Mouse (Mus musculus) brain, embryonic 14.5 days (tissue): ENCODE results near the gene Dppa3.

Experiments
- CTCF ChIP-seq: fragments of 200-500 bp; IDR thresholded peaks from 2 replicates; pipeline ENCODE4 v1.5.1; 2012; ENCODE audit warnings: inconsistent platforms, mild to moderate bottlenecking, moderate library complexity, borderline replicate concordance; ENCODE audit not compliant: insufficient read depth, insufficient read length; ENCODE audit errors: extremely low read depth
- POLR2A ChIP-seq: fragments of 200-500 bp; IDR thresholded peaks from 2 replicates; pipeline ENCODE4 v1.6.1; 2012; ENCODE audit warnings: mild to moderate bottlenecking, inconsistent platforms, borderline replicate concordance; ENCODE audit not compliant: poor library complexity, insufficient read depth, insufficient read length, severe bottlenecking; ENCODE audit errors: extremely low read depth

DNA sequence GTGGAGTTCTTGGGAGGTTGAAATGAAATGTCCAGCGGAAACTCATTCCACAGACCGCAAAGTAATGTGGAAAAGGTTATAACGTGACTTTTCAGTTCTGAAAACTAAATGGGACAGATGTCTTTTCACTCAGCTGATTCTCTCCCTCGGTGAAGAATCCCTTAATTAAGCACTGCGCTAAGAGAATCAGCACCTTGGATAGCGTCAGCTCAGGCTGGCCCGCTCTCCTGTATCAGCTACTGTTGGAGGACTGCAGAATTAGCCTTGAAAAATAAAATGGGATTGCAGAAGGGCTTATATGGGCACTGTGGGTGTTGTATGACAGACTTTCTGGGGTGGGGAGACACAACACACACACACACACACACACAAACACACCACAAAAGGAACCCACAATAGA lies 33.4 kb downstream of the Dppa3 start:
- no peak for TF ChIP-seq CTCF
- TF ChIP-seq POLR2A: no peak
